Mouse (Mus musculus): ENCODE data around the gene Tm4sf4. TPM values are rescaled to one million over a fixed set of nuclear protein-coding genes. Genes with fewer than 3 reads are reported as not detected.

Tm4sf4 gene
- total and polyA plus RNA-seq, 2 experiments from 2014 or later = 0.30 TPM; not detected in 1

- Histone ChIP-seq H3K4me1 (ENCODE audit: insufficient read depth, low read length) (no peaks in the 10 kb centered on the region), H3K9ac (replicated peaks; ENCODE audit: low read length, poor library complexity, severe bottlenecking) (no peak overlapping the region), H3K4me2 (ENCODE audit: low read depth, low read length, poor library complexity, severe bottlenecking) (no peak overlapping the region), H3K4me3 (ENCODE audit: low read depth, low read length) (no peak overlapping the region), H3K27ac (ENCODE audit: low read depth, low read length) (no peak overlapping the region), H3K9me3 (ENCODE audit: low read length) (no peaks in the 10 kb centered on the region), H3K27me3 (ENCODE audit: insufficient read depth, low read length) (no peaks in the 10 kb centered on the region), H3K36me3 (ENCODE audit: insufficient read depth, low read length) (no peaks in the 10 kb centered on the region)
- ATAC-seq (ENCODE audit: low FRiP score) (no peak), DNase-seq (ENCODE audit: low spot score) (no peak)
- WGBS = 82% methylated on average over 1 of the region's 1 CpGs
- TF ChIP-seq CTCF (IDR thresholded peaks at IDR 0.05) = no peak
Measured at GRCm38 (mm10) chr3:57420660-57421059, 4.5 kb upstream of the Tm4sf4 start.

- no peak overlapping the region for H3K27ac ChIP-seq (ENCODE audit: low read depth, low read length)
- no peaks in the 10 kb centered on the region for H3K9me3 ChIP-seq (ENCODE audit: low read length)
- H3K4me3 ChIP-seq (ENCODE audit: low read depth, low read length) = no peak overlapping the region
- no peak for TF ChIP-seq CTCF (IDR thresholded peaks at IDR 0.05)
- no peaks in the 10 kb centered on the region for H3K4me1 ChIP-seq (ENCODE audit: insufficient read depth, low read length)
- no peak for ATAC-seq (ENCODE audit: low FRiP score)
- H3K27me3 ChIP-seq (ENCODE audit: insufficient read depth, low read length) = no peaks in the 10 kb centered on the region
- no peaks in the 10 kb centered on the region for H3K36me3 ChIP-seq (ENCODE audit: insufficient read depth, low read length)
- no peak overlapping the region for H3K9ac ChIP-seq (replicated peaks; ENCODE audit: low read length, poor library complexity, severe bottlenecking)
- H3K4me2 ChIP-seq (ENCODE audit: low read depth, low read length, poor library complexity, severe bottlenecking) = no peak overlapping the region
- 83% methylated on average over 11 of the region's 11 CpGs for WGBS
- DNase-seq (ENCODE audit: low spot score) = no peak
Measured at GRCm38 (mm10) chr3:57426351-57426750, 1.2 kb downstream of the Tm4sf4 start.

GRCm38 (mm10) chr3:57428682-57429464 is 3.8 kb downstream of the Tm4sf4 start:
- no peak for DNase-seq (ENCODE audit: low spot score)
- Histone ChIP-seq H3K4me1 (ENCODE audit: insufficient read depth, low read length) (no peaks in the 10 kb centered on the region), H3K4me2 (ENCODE audit: low read depth, low read length, poor library complexity, severe bottlenecking) (no peak overlapping the region), H3K36me3 (ENCODE audit: insufficient read depth, low read length) (no peaks in the 10 kb centered on the region), H3K9ac (replicated peaks; ENCODE audit: low read length, poor library complexity, severe bottlenecking) (no peak overlapping the region), H3K27me3 (ENCODE audit: insufficient read depth, low read length) (no peaks in the 10 kb centered on the region), H3K27ac (ENCODE audit: low read depth, low read length) (no peak overlapping the region), H3K9me3 (ENCODE audit: low read length) (no peaks in the 10 kb centered on the region), H3K4me3 (ENCODE audit: low read depth, low read length) (no peak overlapping the region)
- TF ChIP-seq CTCF (IDR thresholded peaks at IDR 0.05) = no peak
- 61% methylated on average over 5 of the region's 5 CpGs for WGBS
- no peak for ATAC-seq (ENCODE audit: low FRiP score)

- ATAC-seq (ENCODE audit: low FRiP score) (no peak), DNase-seq (ENCODE audit: low spot score) (no peak)
- no peaks in the 10 kb centered on the region for H3K4me1 ChIP-seq (ENCODE audit: insufficient read depth, low read length)
- no peaks in the 10 kb centered on the region for H3K9me3 ChIP-seq (ENCODE audit: low read length)
- no peaks in the 10 kb centered on the region for H3K27me3 ChIP-seq (ENCODE audit: insufficient read depth, low read length)
- 87% methylated on average over 4 of the region's 4 CpGs for WGBS
- H3K9ac ChIP-seq (replicated peaks; ENCODE audit: low read length, poor library complexity, severe bottlenecking) = no peak overlapping the region
- no peak overlapping the region for H3K27ac ChIP-seq (ENCODE audit: low read depth, low read length)
- TF ChIP-seq CTCF (IDR thresholded peaks at IDR 0.05) = peak; percentile 38
- H3K4me3 ChIP-seq (ENCODE audit: low read depth, low read length) = no peak overlapping the region
- no peak overlapping the region for H3K4me2 ChIP-seq (ENCODE audit: low read depth, low read length, poor library complexity, severe bottlenecking)
- no peaks in the 10 kb centered on the region for H3K36me3 ChIP-seq (ENCODE audit: insufficient read depth, low read length)
Measured at GRCm38 (mm10) chr3:57429486-57429885, 4.4 kb downstream of the Tm4sf4 start.

DNA sequence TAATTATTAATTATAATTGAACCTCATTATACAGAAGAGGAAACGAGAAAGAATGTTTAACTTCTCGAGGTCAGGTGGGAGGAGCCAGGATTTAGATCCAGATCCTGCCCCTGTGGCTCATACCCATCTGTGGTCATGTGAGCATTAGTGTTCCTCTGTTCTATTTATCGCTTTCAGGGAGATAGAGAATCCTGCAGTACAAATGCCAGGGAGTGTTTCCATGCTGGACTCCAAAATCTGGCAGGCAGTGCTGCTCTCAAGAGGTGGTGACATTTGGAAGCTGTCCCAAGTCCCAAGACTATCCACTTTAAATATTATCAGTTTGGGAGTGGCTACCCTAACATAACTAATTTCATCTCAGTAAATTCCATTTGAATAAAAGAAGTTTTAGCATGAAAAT is 6.6 kb downstream of the Tm4sf4 start:
- no peak for ATAC-seq (ENCODE audit: low FRiP score)
- Histone ChIP-seq H3K27me3 (ENCODE audit: insufficient read depth, low read length) (no peaks in the 10 kb centered on the region), H3K9me3 (ENCODE audit: low read length) (no peaks in the 10 kb centered on the region), H3K9ac (replicated peaks; ENCODE audit: low read length, poor library complexity, severe bottlenecking) (no peak overlapping the region), H3K4me3 (ENCODE audit: low read depth, low read length) (no peak overlapping the region), H3K4me1 (ENCODE audit: insufficient read depth, low read length) (no peaks in the 10 kb centered on the region), H3K4me2 (ENCODE audit: low read depth, low read length, poor library complexity, severe bottlenecking) (no peak overlapping the region), H3K36me3 (ENCODE audit: insufficient read depth, low read length) (no peaks in the 10 kb centered on the region), H3K27ac (ENCODE audit: low read depth, low read length) (no peak overlapping the region)
- WGBS = 70% methylated on average over 3 of the region's 3 CpGs
- DNase-seq (ENCODE audit: low spot score) = no peak
- no peak for TF ChIP-seq CTCF (IDR thresholded peaks at IDR 0.05)

- H3K27me3 ChIP-seq (ENCODE audit: insufficient read depth, low read length) = no peaks in the 10 kb centered on the region
- H3K9ac ChIP-seq (replicated peaks; ENCODE audit: low read length, poor library complexity, severe bottlenecking) = no peak overlapping the region
- H3K27ac ChIP-seq (ENCODE audit: low read depth, low read length) = no peak overlapping the region
- no peak overlapping the region for H3K4me2 ChIP-seq (ENCODE audit: low read depth, low read length, poor library complexity, severe bottlenecking)
- no peak overlapping the region for H3K4me3 ChIP-seq (ENCODE audit: low read depth, low read length)
- H3K36me3 ChIP-seq (ENCODE audit: insufficient read depth, low read length) = no peaks in the 10 kb centered on the region
- no peaks in the 10 kb centered on the region for H3K9me3 ChIP-seq (ENCODE audit: low read length)
- ATAC-seq (ENCODE audit: low FRiP score) (no peak), DNase-seq (ENCODE audit: low spot score) (no peak)
- no peak for TF ChIP-seq CTCF (IDR thresholded peaks at IDR 0.05)
- no peaks in the 10 kb centered on the region for H3K4me1 ChIP-seq (ENCODE audit: insufficient read depth, low read length)
- 88% methylated on average over 8 of the region's 8 CpGs for WGBS
Measured at GRCm38 (mm10) chr3:57435364-57435763, 10.2 kb downstream of the Tm4sf4 start.
